Mouse (Mus musculus): ENCODE data around the gene Morn1.

Morn1 gene

GRCm38 (mm10) chr4:155188341-155188740, 102.0 kb downstream of the Morn1 start:
- in situ Hi-C loops (cut with MboI, MseI) = no loop called here

GRCm38 (mm10) chr4:155188803-155189202, 102.4 kb downstream of the Morn1 start:
- in situ Hi-C loops (cut with MboI, MseI) = no loop called here

GRCm38 (mm10) chr4:155189711-155190139, 103.3 kb downstream of the Morn1 start:
- in situ Hi-C loops (cut with MboI, MseI) = no loop called here

- in situ Hi-C loops (cut with MboI, MseI) = no loop called here
Observed at GRCm38 (mm10) chr4:155190275-155190674, 103.9 kb downstream of the Morn1 start.

All from T-helper 2 cell (primary cell).